Mouse (Mus musculus) spleen, embryonic (tissue): ENCODE results near the gene Tnrc6a.
"Not testable (repeated sequence)": the region's sequence is repeated elsewhere in the genome, so short reads cannot be mapped to it uniquely, and the experiment has no call there.

Source experiments
- CTCF ChIA-PET: fragments of 350-600 bp; sonication (Branson Sonifier 250); formaldehyde crosslinking; loops from one replicate; lab custom pipeline; 2022; lab: Charles Lee

Tnrc6a gene

DNA sequence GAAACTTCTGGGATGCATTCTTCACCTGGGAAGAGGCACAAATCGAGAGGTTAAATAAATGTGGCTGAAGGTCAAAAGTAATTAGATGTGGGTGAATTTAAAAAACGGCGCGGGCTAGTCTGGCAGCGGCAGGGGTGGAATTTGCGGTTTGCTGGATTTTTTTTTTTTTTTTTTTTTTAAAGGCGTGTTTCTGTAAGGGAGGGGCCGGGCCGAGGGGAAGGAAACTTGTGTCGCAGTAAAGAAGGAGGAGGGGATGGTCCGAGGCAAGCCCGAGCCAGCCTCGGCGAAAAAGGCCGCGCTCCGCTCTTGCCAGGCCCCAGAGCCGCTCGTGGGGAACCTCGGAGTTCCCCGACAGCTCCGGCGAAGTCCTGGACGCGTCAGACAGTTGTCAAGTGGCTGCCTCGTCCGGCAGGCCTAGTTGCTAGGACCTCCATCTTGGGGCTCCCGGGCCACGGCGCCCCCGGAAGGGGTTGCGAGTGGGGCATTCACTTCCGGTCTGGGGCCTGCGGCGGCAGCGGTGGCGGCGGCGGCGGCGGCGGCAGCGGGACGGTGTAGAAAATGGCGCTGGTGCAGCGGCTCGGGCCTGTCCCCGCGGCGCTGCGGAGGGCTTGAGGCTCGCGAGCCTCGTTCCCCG lies at the start of gene Tnrc6a:
TSS of gene Tnrc6a (plus strand) at position 221 of the 634 bp plus-strand sequence.
- CTCF ChIA-PET: no interaction called here

GRCm38 (mm10) chr7:123082236-123082635 lies 41.4 kb upstream of the Tnrc6a start:
- CTCF ChIA-PET: no interaction called here

GRCm38 (mm10) chr7:123083441-123084123 lies 40.1 kb upstream of the Tnrc6a start:
- CTCF ChIA-PET: interaction anchor here (0.6 kb wide), 1 partner anchor 52 kb away, joined by 7 read pairs; no protein-coding TSS in a partner anchor

DNA sequence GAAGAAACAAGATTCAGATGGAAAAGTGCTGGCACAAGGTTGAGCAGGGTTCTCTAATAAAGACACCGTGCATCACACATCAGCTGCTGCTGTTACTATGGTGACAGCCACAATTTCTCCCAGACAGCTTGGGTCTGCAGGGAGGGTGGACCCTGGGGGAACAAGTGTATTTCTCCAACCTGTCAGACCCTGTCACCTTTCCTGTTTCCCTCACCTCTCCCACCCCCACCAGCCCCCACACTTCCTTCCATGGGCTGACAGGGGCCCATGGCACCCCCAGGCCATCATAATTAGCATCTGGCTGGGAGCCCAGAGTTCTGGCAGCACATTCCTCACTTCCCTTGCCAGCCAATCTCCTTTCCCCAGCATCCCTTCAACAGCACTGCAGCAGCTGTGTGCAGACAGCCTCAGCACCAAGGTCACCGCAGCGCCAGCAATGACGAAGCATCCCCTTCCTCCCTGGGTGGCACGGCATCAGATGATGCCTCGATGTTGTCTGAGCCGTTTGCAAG lies 39.4 kb upstream of the Tnrc6a start:
- CTCF ChIA-PET: no interaction called here

DNA sequence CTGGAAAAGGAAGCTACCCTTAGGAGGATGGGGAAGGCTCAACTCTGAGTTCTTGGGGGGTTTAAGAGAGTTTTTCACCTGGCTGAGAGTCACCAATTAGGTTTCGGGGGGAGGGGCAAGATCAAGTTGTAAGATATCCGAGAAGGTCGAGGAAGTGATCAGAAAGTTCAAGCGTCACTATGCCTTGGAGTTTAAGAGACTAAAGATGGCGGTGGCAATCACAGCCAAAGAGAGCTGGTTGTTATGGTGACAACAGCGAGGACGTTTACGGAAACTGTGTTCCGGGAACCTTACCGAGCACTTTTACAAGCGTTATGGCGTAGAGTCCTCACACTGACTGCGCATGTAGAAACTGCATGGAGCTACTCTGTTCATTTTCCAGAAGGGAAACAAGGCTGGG lies 39.0 kb upstream of the Tnrc6a start:
- CTCF ChIA-PET: no interaction called here

DNA sequence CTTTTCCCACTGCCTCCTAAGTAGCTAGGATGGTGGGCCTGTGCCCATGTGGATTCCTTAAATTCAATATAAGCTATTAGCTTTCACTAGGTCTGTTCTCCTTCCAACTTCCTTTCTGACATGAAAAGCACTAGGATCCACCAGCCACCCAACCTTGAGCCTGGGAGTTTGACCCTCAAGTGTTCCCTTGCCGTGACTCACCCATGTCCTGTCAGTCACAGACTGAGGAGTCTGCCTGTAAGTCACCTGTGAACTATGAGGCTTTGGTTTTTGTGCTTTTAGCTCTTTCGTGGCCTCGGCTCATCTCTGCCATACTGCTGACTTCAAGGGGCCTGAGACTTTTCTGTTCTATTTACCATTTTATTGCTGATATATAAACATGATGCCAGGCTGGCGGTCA lies 34.8 kb upstream of the Tnrc6a start:
- CTCF ChIA-PET: no interaction called here

- CTCF ChIA-PET: no interaction called here
These were observed 27.2 kb upstream of the Tnrc6a start for GRCm38 (mm10) chr7:123096344-123097120.

- CTCF ChIA-PET: no interaction called here
These were observed 25.6 kb upstream of the Tnrc6a start for GRCm38 (mm10) chr7:123097891-123098750.

GRCm38 (mm10) chr7:123101295-123101694 lies 22.4 kb upstream of the Tnrc6a start:
- CTCF ChIA-PET: no interaction called here

DNA sequence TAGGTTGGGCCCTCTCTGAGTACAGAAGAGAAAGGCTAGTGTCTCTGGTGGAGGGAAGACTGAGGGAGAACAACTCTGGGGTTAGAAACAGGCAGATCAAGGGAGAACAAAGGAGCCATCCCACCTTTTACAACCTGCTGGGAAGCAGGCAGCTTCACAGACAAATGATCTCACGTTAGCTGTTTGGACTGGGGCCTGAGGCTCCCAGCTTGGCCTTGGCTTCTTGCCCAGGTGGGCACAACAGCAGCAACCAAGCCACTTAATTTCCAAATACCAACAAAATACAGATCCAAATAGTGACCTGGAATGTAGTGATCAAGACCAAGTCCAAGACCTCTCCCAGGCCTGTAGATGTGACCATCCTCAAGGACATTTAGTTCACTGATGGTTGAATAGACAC lies 18.3 kb upstream of the Tnrc6a start:
- CTCF ChIA-PET: not testable (repeated sequence)

DNA sequence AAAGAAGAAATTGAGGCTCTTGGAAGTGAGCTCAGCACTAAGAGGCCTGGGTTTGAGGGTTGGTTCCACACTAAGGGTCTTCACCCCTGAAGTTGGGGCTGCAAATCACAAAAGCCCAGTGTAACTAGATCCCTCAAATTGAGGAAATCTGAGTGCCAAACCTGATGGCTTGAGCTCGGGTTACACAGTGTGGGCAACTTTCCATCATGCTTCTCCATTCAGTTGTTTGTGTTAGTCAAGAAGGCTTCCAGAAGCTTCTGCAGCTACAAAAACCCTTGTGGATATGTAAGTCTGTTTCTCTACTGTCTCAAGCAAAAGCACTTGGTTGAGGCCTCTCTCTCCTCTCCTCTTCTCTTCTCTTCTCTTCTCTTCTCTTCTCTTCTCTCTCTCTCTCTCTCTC lies 17.8 kb upstream of the Tnrc6a start:
- CTCF ChIA-PET: no interaction called here

DNA sequence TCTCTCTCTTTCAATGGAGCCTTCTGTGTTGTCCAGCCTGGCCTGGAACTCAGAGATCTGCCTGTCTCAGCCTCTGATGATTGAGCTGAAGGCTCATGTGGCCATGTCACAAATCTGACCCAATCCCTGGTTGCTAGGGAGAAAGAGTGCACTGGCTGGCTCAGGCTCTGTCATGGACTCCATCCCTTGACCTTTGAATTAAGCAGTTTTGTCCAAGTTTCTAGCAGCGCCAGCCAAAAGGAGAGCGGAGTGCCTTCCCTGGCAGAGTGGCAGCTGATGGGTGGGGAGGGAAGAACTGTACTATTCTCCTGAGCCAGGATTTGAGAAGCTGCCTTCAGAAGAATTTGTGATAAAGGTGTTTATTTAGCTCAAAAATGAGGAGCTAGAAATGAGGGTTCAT lies 17.4 kb upstream of the Tnrc6a start:
- CTCF ChIA-PET: no interaction called here

GRCm38 (mm10) chr7:123108058-123109055 lies 15.3 kb upstream of the Tnrc6a start:
- CTCF ChIA-PET: no interaction called here

- CTCF ChIA-PET: no interaction called here
These were observed 14.2 kb upstream of the Tnrc6a start for GRCm38 (mm10) chr7:123109361-123110000.

DNA sequence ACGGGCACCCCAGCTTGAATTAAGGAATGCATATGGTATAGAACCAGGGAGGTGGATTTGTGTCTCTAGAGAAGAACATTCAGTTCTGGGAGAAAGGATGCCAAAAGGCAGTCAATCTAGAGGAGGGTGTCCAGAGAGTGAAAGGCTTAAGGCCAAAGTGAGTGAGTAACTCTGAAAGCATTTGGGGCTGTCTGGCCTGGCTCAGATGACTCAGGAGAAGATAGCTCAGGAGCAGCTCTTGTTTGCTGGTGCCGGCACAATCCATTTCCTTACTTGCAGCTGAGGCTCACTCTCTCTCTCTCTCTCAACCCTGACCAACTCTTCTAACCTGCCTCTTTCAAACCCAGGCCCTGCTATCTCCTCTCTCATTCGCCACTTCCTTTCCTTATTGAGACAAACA lies 13.6 kb upstream of the Tnrc6a start:
- CTCF ChIA-PET: no interaction called here

- CTCF ChIA-PET: no interaction called here
These were observed 10.1 kb upstream of the Tnrc6a start for GRCm38 (mm10) chr7:123113590-123113989.

DNA sequence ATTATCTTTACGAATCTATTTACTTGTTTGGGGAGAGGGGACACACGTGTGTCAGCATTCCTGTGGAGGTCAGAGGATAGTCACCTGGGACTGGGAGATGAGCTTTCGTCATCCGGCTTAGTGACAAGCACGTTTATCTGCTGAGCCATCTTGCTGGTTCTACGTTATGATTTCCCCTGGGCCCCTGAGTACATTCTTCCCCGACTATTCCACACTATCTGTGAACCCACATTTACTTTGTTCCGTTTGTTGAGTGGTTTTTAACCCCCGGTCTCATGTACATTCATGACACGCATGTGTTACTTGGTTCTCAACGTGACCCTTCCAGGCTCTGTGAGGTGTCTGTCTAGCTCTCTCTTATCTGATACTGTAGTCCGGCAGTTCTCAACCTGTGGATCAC lies 6.9 kb upstream of the Tnrc6a start:
- CTCF ChIA-PET: no interaction called here

- CTCF ChIA-PET: no interaction called here
These were observed 6.5 kb upstream of the Tnrc6a start for GRCm38 (mm10) chr7:123117209-123117608.

GRCm38 (mm10) chr7:123120516-123120915 lies 3.2 kb upstream of the Tnrc6a start:
- CTCF ChIA-PET: no interaction called here

- CTCF ChIA-PET: no interaction called here
These were observed 623 bp downstream of the Tnrc6a start for GRCm38 (mm10) chr7:123124299-123124716.
